Mouse (Mus musculus): ENCODE measurements around the gene Atg7. TPM values are rescaled to one million over a fixed set of nuclear protein-coding genes. Genes with fewer than 3 reads are reported as not detected.
A peak's percentile ranks its signal among the peaks of the same experiment; 100 is the strongest.

Atg7 gene
- total RNA-seq, 2 experiments from 2014 or later: 7.9 to 9.0 TPM

- DNase-seq (ENCODE audit: low spot score): no peak
Observed at GRCm38 (mm10) chr6:114848761-114849160, 205.9 kb downstream of the Atg7 start.

GRCm38 (mm10) chr6:114849787-114850186 is 206.9 kb downstream of the Atg7 start:
- no peak for DNase-seq (ENCODE audit: low spot score)

GRCm38 (mm10) chr6:114851688-114852087 is 208.8 kb downstream of the Atg7 start:
- no peak for DNase-seq (ENCODE audit: low spot score)

GRCm38 (mm10) chr6:114852739-114853138 is 209.8 kb downstream of the Atg7 start:
- DNase-seq (ENCODE audit: low spot score): no peak

GRCm38 (mm10) chr6:114854368-114854767 is 211.5 kb downstream of the Atg7 start:
- no peak for DNase-seq (ENCODE audit: low spot score)

GRCm38 (mm10) chr6:114855644-114856043 is 212.7 kb downstream of the Atg7 start:
- DNase-seq (ENCODE audit: low spot score): no peak

- DNase-seq (ENCODE audit: low spot score): no peak
Observed at GRCm38 (mm10) chr6:114856501-114856900, 213.6 kb downstream of the Atg7 start.

GRCm38 (mm10) chr6:114857996-114858721 is 215.3 kb downstream of the Atg7 start:
- DNase-seq (ENCODE audit: low spot score): no peak

GRCm38 (mm10) chr6:114858722-114859053 is 215.8 kb downstream of the Atg7 start:
- DNase-seq (ENCODE audit: low spot score): no peak

- peak; percentile 66 for DNase-seq (ENCODE audit: low spot score)
Observed at GRCm38 (mm10) chr6:114860677-114861568, 218.0 kb downstream of the Atg7 start.

GRCm38 (mm10) chr6:114861591-114861990 is 218.7 kb downstream of the Atg7 start:
- DNase-seq (ENCODE audit: low spot score): no peak

- DNase-seq (ENCODE audit: low spot score): no peak
Observed at GRCm38 (mm10) chr6:114862046-114862445, 219.1 kb downstream of the Atg7 start.

- DNase-seq (ENCODE audit: low spot score): no peak
Observed at GRCm38 (mm10) chr6:114863501-114863900, 220.6 kb downstream of the Atg7 start.

GRCm38 (mm10) chr6:114864421-114864820 is 221.5 kb downstream of the Atg7 start:
- DNase-seq (ENCODE audit: low spot score): no peak

- DNase-seq (ENCODE audit: low spot score): no peak
Observed at GRCm38 (mm10) chr6:114866078-114866477, 223.2 kb downstream of the Atg7 start.

GRCm38 (mm10) chr6:114866619-114867018 is 223.7 kb downstream of the Atg7 start:
- DNase-seq (ENCODE audit: low spot score): no peak

- no peak for DNase-seq (ENCODE audit: low spot score)
Observed at GRCm38 (mm10) chr6:114868656-114869055, 225.8 kb downstream of the Atg7 start.

- no peak for DNase-seq (ENCODE audit: low spot score)
Observed at GRCm38 (mm10) chr6:114869501-114870076, 226.7 kb downstream of the Atg7 start.

GRCm38 (mm10) chr6:114871010-114871660 is 228.2 kb downstream of the Atg7 start:
- DNase-seq (ENCODE audit: low spot score): no peak

- no peak for DNase-seq (ENCODE audit: low spot score)
Observed at GRCm38 (mm10) chr6:114873808-114874137, 230.9 kb downstream of the Atg7 start.

GRCm38 (mm10) chr6:114874138-114874928 is 231.4 kb downstream of the Atg7 start:
- DNase-seq (ENCODE audit: low spot score): peak; percentile 62

All from gastrocnemius, adult 18-20 months (tissue).